Mouse (Mus musculus) naive thymus-derived CD4-positive, alpha-beta T cell, adult 5 months (primary cell): ENCODE results near the gene Vmn2r6. TPM values are rescaled to one million over a fixed set of nuclear protein-coding genes. Genes with fewer than 3 reads are reported as not detected.

ENCODE experiments used
- polyA plus RNA-seq: library from polyadenylated mRNA; unstranded; fragments of 100-300 nt; shearing (Covaris generic); gene quantifications from one replicate; pipeline ENCODE4 v1.2.1, GENCODE M21; 2017

Vmn2r6 gene
- polyA plus RNA-seq = 0.04 TPM

DNA sequence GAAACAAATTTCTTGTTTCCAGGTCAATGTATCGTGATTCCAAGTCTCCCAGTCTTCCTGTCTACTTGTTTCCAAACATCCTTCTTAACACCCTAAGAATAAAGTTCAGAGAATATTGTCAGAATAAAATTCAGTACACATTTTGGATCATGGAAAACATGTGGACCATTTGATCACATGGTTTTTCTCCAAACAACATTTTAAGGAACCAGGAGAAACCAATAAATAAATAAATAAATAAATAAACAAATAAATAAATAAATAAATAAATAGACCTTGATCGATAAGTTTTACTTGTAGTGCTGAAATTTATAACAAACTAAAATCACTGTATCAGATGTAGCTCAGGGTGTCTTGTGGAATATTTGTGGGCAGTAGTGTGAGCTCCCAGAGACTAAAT, at the start of gene Vmn2r6:
Vmn2r6 (minus strand) TSS at position 101 of the 400 bp plus-strand sequence.

GRCm38 (mm10) chr3:64509742-64510141, 55.9 kb downstream of the Vmn2r6 start, which contains the start of gene Vmn2r5:
Gene Vmn2r5 (minus strand): TSS chr3:64509842.

Other genes starting within 250 kb of the Vmn2r6 start
- not detected for gene Vmn2r4, start 150.5 kb downstream of the Vmn2r6 start, polyA plus RNA-seq
- gene Vmn2r5, start 56.0 kb downstream of the Vmn2r6 start, polyA plus RNA-seq = not detected